Mouse (Mus musculus) cortical plate, adult 2 months (tissue): ENCODE data around the gene Wdfy1.

ENCODE experiments used
- CTCF ChIP-seq: fragments of 200-500 bp; IDR thresholded peaks from 2 replicates; pipeline ENCODE4 v1.5.1; 2011; ENCODE audit warnings: mild to moderate bottlenecking, control low read depth, low read length; ENCODE audit not compliant: insufficient read depth; ENCODE audit errors: extremely low read depth
- POLR2A ChIP-seq: fragments of 200-500 bp; IDR thresholded peaks from 2 replicates; pipeline ENCODE4 v1.6.1; 2011; ENCODE audit warnings: mild to moderate bottlenecking, low read length, control low read depth; ENCODE audit not compliant: insufficient read depth; ENCODE audit errors: extremely low read depth

GRCm38 (mm10) chr1:79659598-79659997, 116.3 kb downstream of the Wdfy1 start:
- no peak for TF ChIP-seq POLR2A
- TF ChIP-seq CTCF, result no peak
